Mouse (Mus musculus): ENCODE results near the gene Hoxb9. TPM values are rescaled to one million over a fixed set of nuclear protein-coding genes. Genes with fewer than 3 reads are reported as not detected.

Hoxb9 gene
- polyA plus RNA-seq (2016; fragmentation: Nextera tagmentation; extraction: Ambion mirVana): not detected in 2 replicates

DNA sequence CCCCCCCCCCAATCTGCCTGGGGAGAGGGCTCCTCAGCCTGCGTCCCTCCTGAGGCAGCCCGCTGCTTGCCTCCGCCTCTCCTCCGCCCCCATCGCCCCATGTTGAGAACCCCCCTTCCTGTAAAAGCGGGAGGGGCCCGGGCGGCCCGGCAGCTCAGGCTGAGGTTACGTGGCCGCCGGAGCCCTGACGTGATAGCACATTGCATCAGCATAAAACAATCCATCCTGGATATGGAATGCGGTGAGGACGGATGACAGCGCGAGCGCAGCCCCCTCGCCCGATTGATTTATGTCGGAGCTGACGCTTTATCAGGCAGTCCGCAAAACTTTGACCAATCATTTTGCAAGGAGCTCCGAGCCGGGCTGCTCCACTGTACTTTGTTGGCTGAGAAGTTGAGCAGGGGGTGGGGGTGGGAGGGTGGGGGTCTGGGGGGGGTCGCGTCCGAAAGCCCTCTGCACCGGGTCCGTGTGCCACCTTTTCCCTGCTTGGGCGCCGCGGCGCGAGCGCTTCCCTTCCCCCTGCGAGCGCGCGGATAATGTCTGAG lies at the start of gene Hoxb9:
Hoxb9 (plus strand) TSS at position 462 of the 545 bp plus-strand sequence.
- peaks cover 100% of the 10 kb centered on the region for H3K27me3 ChIP-seq (ENCODE audit: insufficient read depth, poor library complexity, severe bottlenecking)
- no peak within 1 kb of the TSS for H3K27ac ChIP-seq
- H3K4me3 ChIP-seq: peak within 1 kb of the TSS; percentile 24; the same call in 1 of the 2 replicates

DNA sequence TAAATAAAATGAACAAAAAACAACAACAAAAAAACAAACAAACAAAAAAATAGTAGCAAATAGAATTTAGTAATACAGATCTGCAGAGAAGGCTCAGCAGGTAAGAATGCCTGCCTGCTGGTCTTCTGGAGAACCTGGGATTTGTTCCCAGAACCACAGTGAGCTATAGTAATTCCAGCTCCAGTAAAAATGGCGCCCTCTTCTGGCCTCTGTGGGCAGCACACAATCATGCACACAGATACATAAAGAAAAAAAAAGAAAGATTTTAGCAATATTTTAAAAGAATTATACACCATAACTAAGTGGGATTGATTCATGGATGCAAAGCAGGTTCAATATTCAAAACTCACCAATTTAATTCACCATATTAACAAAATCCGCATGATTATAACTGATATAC lies 47.4 kb upstream of the Hoxb9 start:
- DNase-seq (ENCODE audit: low spot score): no peak
- Histone ChIP-seq H3K36me3 (no peaks in the 10 kb centered on the region), H3K27ac (no peak overlapping the region), H3K4me3 (no peak overlapping the region), H3K9me3 (peaks cover 6% of the 10 kb centered on the region; the same call in 1 of the 2 replicates), H3K27me3 (ENCODE audit: insufficient read depth, poor library complexity, severe bottlenecking) (peaks cover 4% of the 10 kb centered on the region; the same call in 1 of the 2 replicates), H3K4me1 (replicated peaks) (no peaks in the 10 kb centered on the region)
- WGBS: 41% methylated on average over 2 of the region's 2 CpGs

More for the DNA sequence above, at the start of gene Hoxb9:
- DNase-seq (ENCODE audit: low spot score): no peak
- Histone ChIP-seq H3K9me3 (no peaks in the 10 kb centered on the region), H3K4me1 (replicated peaks) (peaks cover 14% of the 10 kb centered on the region), H3K36me3 (no peaks in the 10 kb centered on the region)
- WGBS: 1% methylated on average over 40 of the region's 40 CpGs

DNA sequence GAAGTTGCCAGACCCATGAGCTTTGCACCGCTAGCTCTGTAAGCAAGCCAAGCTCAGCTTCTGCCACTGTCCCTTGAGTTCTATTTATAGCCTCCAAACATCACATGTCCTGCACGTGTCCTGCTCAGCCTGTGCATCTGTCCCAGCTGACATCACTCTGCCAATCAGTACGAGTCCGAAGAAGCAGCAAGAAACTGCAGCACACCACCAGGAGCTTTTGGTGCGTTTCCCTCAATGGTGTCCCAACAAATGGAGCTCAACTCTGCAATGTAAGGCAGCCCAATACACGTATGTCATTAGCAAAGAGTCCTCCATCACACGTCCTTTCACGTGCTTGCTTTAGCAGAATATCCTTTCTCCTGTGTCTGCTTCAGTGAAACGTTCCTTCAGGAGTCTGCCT lies 43.6 kb upstream of the Hoxb9 start:
- Histone ChIP-seq H3K27ac (no peak overlapping the region), H3K4me3 (no peak overlapping the region), H3K4me1 (replicated peaks) (no peaks in the 10 kb centered on the region), H3K9me3 (no peaks in the 10 kb centered on the region), H3K36me3 (no peaks in the 10 kb centered on the region), H3K27me3 (ENCODE audit: insufficient read depth, poor library complexity, severe bottlenecking) (peaks cover 9% of the 10 kb centered on the region; the same call in 1 of the 2 replicates)
- DNase-seq (ENCODE audit: low spot score): no peak
- 80% methylated on average over 9 of the region's 9 CpGs for WGBS

GRCm38 (mm10) chr11:96234906-96235305 lies 36.4 kb upstream of the Hoxb9 start:
- 3% methylated on average over 12 of the region's 12 CpGs for WGBS
- H3K27me3 ChIP-seq (ENCODE audit: insufficient read depth, poor library complexity, severe bottlenecking): peaks cover 56% of the 10 kb centered on the region
- peak; percentile 56 for DNase-seq (ENCODE audit: low spot score)
- no peaks in the 10 kb centered on the region for H3K9me3 ChIP-seq
- no peaks in the 10 kb centered on the region for H3K36me3 ChIP-seq
- no peaks in the 10 kb centered on the region for H3K4me1 ChIP-seq (replicated peaks)
- no peak overlapping the region for H3K4me3 ChIP-seq
- no peak overlapping the region for H3K27ac ChIP-seq

GRCm38 (mm10) chr11:96240211-96240610 lies 31.0 kb upstream of the Hoxb9 start:
- Histone ChIP-seq H3K4me1 (replicated peaks) (no peaks in the 10 kb centered on the region), H3K27me3 (ENCODE audit: insufficient read depth, poor library complexity, severe bottlenecking) (peaks cover 49% of the 10 kb centered on the region), H3K36me3 (no peaks in the 10 kb centered on the region), H3K4me3 (no peak overlapping the region), H3K27ac (no peak overlapping the region), H3K9me3 (no peaks in the 10 kb centered on the region)
- WGBS: 4% methylated on average over 7 of the region's 7 CpGs
- peak; percentile 58 for DNase-seq (ENCODE audit: low spot score)

DNA sequence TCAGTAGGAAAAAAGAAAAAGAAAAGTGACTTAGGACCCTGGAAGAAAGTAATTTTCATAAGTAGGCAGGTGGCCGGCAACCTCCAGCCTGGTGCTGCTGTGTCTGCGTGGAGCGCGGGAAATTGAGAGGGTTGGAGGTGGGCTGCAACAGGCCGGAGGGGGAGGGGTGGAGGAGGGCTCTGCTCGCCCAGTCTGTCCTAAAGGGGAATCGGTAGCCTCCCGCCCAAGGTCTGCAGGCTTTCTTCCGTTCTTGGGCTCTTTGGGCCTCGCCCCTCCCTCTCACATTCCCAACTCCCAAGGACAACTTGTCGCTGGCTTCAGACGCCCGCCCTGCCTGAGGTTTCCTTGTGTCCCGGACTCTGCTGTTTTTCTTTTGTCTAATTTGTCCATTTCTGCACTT lies 20.4 kb upstream of the Hoxb9 start:
- H3K4me3 ChIP-seq: no peak overlapping the region
- peaks cover 100% of the 10 kb centered on the region for H3K27me3 ChIP-seq (ENCODE audit: insufficient read depth, poor library complexity, severe bottlenecking)
- H3K9me3 ChIP-seq: no peaks in the 10 kb centered on the region
- H3K36me3 ChIP-seq: no peaks in the 10 kb centered on the region
- no peaks in the 10 kb centered on the region for H3K4me1 ChIP-seq (replicated peaks)
- WGBS: under 1% methylated on average over 14 of the region's 14 CpGs
- DNase-seq (ENCODE audit: low spot score): no peak
- no peak overlapping the region for H3K27ac ChIP-seq

- H3K27ac ChIP-seq: no peak overlapping the region
- H3K4me3 ChIP-seq: no peak overlapping the region
- H3K27me3 ChIP-seq (ENCODE audit: insufficient read depth, poor library complexity, severe bottlenecking): peaks cover 100% of the 10 kb centered on the region
- 2% methylated on average over 46 of the region's 46 CpGs for WGBS
- DNase-seq (ENCODE audit: low spot score): no peak
- no peaks in the 10 kb centered on the region for H3K9me3 ChIP-seq
- no peaks in the 10 kb centered on the region for H3K4me1 ChIP-seq (replicated peaks)
- H3K36me3 ChIP-seq: no peaks in the 10 kb centered on the region
These were observed 19.7 kb upstream of the Hoxb9 start for GRCm38 (mm10) chr11:96251480-96252031.

- 4% methylated on average over 12 of the region's 12 CpGs for WGBS
- H3K27ac ChIP-seq: no peak overlapping the region
- no peaks in the 10 kb centered on the region for H3K9me3 ChIP-seq
- H3K36me3 ChIP-seq: no peaks in the 10 kb centered on the region
- peaks cover 100% of the 10 kb centered on the region for H3K27me3 ChIP-seq (ENCODE audit: insufficient read depth, poor library complexity, severe bottlenecking)
- H3K4me3 ChIP-seq: no peak overlapping the region
- no peaks in the 10 kb centered on the region for H3K4me1 ChIP-seq (replicated peaks)
- no peak for DNase-seq (ENCODE audit: low spot score)
These were observed 18.6 kb upstream of the Hoxb9 start for GRCm38 (mm10) chr11:96252541-96253120.

- H3K4me3 ChIP-seq: no peak overlapping the region
- no peak for DNase-seq (ENCODE audit: low spot score)
- no peak overlapping the region for H3K27ac ChIP-seq
These were observed 17.0 kb upstream of the Hoxb9 start for GRCm38 (mm10) chr11:96254221-96254620.

GRCm38 (mm10) chr11:96255111-96255995 lies 15.9 kb upstream of the Hoxb9 start:
- H3K4me1 ChIP-seq (replicated peaks): 0 out of 2 replicates have a peak, but pooled peaks cover 2% of the 10 kb centered on the region
- peak; percentile 47 for DNase-seq (ENCODE audit: low spot score)
- WGBS: 2% methylated on average over 39 of the region's 39 CpGs

More at GRCm38 (mm10) chr11:96254221-96254620, 17.0 kb upstream of the Hoxb9 start:
- no peaks in the 10 kb centered on the region for H3K4me1 ChIP-seq (replicated peaks)
- WGBS: 1% methylated on average over 11 of the region's 11 CpGs
- H3K36me3 ChIP-seq: no peaks in the 10 kb centered on the region
- H3K27me3 ChIP-seq (ENCODE audit: insufficient read depth, poor library complexity, severe bottlenecking): peaks cover 100% of the 10 kb centered on the region
- no peaks in the 10 kb centered on the region for H3K9me3 ChIP-seq

GRCm38 (mm10) chr11:96255996-96256445 lies 15.2 kb upstream of the Hoxb9 start:
- no peaks in the 10 kb centered on the region for H3K9me3 ChIP-seq
- no peaks in the 10 kb centered on the region for H3K36me3 ChIP-seq
- H3K27me3 ChIP-seq (ENCODE audit: insufficient read depth, poor library complexity, severe bottlenecking): peaks cover 100% of the 10 kb centered on the region
- no peak for DNase-seq (ENCODE audit: low spot score)
- no peak overlapping the region for H3K4me3 ChIP-seq
- H3K4me1 ChIP-seq (replicated peaks): 0 out of 2 replicates have a peak, but pooled peaks cover 4% of the 10 kb centered on the region
- 2% methylated on average over 14 of the region's 14 CpGs for WGBS
- H3K27ac ChIP-seq: no peak overlapping the region

More at GRCm38 (mm10) chr11:96255111-96255995, 15.9 kb upstream of the Hoxb9 start:
- H3K9me3 ChIP-seq: no peaks in the 10 kb centered on the region
- no peaks in the 10 kb centered on the region for H3K36me3 ChIP-seq
- H3K27ac ChIP-seq: no peak overlapping the region
- H3K4me3 ChIP-seq: no peak overlapping the region
- H3K27me3 ChIP-seq (ENCODE audit: insufficient read depth, poor library complexity, severe bottlenecking): peaks cover 100% of the 10 kb centered on the region

DNA sequence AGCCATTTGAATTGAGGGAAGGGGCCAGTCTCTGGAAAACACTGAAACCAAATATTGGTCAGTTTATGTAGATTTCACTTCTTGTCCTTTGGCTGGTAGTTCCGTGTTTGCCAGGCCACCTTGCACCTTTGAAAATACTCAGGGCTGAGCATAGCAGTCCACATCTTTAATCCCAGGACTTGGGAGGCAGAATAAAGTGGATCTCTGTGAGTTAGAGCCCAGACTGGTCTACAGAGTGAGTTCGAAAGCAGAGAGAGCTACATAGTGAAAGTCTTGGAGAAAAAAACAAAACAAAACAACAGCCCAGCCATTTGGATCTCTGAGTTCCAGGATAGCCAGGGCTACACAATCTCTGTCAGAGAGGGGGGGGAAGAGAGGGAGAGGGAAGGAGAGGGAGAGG lies 14.1 kb upstream of the Hoxb9 start:
- 15% methylated on average over 2 of the region's 2 CpGs for WGBS
- Histone ChIP-seq H3K4me1 (replicated peaks) (0 out of 2 replicates have a peak, but pooled peaks cover 4% of the 10 kb centered on the region), H3K36me3 (no peaks in the 10 kb centered on the region), H3K27me3 (ENCODE audit: insufficient read depth, poor library complexity, severe bottlenecking) (peaks cover 100% of the 10 kb centered on the region), H3K9me3 (no peaks in the 10 kb centered on the region), H3K4me3 (no peak overlapping the region), H3K27ac (no peak overlapping the region)
- no peak for DNase-seq (ENCODE audit: low spot score)
